Mouse (Mus musculus) megakaryocyte, embryonic 14.5 days (primary cell): ENCODE results near the gene Unc13a.

ENCODE experiments used
- FLI1 ChIP-seq: IDR thresholded peaks from 2 replicates; pipeline ENCODE4 v1.6.1; 2012; ENCODE audit warnings: low read length, inconsistent platforms, mixed read lengths
- GATA1 ChIP-seq: IDR thresholded peaks from 3 replicates; pipeline ENCODE4 v1.6.1; 2012; ENCODE audit warnings: mixed read lengths, low read length, inconsistent platforms, borderline replicate concordance

DNA sequence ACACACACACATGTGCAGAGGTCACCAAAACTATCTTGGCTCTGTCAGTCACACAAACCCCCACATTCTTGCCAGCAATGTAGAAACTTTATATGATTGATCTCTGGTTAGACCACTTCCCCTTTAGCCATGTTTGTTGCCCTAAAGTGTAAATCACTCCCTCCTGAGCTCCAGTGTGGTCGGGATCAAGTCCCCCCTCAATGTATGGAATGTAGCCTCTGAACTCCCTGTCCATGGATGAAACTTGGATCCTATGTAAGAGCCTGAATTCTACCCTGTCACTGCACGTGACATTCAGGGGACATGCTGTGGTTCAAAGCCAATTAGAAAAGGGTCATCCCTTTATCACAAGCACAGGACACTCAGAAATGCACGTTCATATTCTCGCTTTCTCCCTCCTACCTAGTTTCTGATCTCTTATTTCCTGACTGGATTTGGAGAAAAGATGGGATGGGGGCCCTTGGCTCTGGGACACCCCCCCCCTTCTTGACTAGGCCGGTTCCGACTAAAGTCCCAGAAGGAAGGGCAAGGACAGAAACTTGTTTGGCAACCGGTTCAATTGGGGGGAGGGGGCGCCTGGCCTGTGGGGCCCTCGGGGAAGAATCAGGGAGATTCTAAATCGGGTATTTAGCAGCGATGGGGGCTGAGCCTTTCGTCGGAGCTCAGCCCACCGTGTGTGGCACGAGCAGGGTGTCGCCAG, 43.0 kb downstream of the Unc13a start:
- TF ChIP-seq GATA1 (no peak), FLI1 (no peak)
